Mouse (Mus musculus) kidney, adult 8-10 months (tissue): ENCODE data around the gene Tmem169.
"Not testable (repeated sequence)": the region's sequence is repeated elsewhere in the genome, so short reads cannot be mapped to it uniquely, and the experiment has no call there.

Source experiments
- DNase-seq, 2 experiments: peaks; one replicate each; pipeline ENCODE4 v3.0.0; 2022

Gene Tmem169

DNA sequence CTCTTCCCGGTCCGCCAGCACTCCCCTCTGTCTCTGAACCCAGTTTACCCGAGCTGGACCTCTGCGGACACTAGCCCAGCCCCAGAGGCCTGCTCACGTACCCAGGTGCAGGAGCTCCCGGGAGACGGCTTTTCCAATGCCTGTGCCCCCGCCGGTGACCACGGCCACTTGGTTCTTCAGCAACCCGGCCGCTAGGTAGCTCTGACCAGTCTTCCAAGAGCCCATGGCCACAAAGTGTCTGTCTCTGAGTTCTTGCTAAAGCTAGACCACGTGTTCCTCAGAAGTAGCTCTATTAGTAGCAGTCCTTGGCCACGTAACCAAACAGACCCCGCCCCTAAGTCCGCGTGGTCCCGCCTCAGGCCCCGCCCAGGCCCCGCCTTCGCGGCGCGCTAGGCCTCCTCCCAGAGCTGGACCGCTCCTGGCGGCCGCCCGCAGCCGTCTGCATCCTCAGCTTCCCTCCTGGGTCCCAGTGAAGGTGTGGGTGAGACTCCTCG lies at the start of gene Tmem169, which contains the start of gene Pecr:
Tmem169 (plus strand) TSS at position 378 of the 494 bp plus-strand sequence.
Pecr (minus strand) TSS at position 323 of the 494 bp plus-strand sequence.
- peak; percentile 94 to 95 for DNase-seq

GRCm38 (mm10) chr1:72236363-72237006 lies 47.7 kb upstream of the Tmem169 start:
- DNase-seq = peak; percentile 64 to 70

- DNase-seq = peak; percentile 44 to 66
Measured at GRCm38 (mm10) chr1:72237007-72237775, 47.0 kb upstream of the Tmem169 start.

DNA sequence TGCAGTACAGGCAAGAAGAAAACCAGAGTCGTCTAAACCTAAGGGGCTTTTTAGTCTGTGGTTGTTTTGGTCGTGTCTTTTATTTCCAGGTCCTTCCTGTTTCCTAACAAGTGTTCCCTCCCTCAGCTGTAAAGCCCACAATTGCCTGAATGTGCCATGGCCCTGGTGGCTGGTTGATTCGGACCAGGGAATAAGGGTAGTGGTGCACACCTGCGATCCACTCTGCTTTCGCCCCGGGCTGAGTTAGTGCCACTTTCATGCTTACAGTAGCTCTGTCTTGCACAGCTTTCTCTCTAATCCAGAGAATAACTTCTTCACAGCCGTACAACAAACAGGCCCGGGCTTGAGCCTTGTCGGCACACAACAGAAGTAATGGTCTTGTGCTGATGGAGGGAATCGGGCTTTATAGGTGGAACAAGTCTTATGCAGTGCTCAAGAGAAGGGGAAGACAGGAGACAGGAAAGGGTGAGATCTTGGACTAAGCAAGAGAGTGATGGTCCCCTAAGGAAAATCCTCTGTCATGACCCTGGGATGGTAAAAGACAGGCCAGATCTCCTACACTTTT lies 46.1 kb upstream of the Tmem169 start:
- DNase-seq = no peak

GRCm38 (mm10) chr1:72239113-72239512 lies 45.1 kb upstream of the Tmem169 start:
- not testable (repeated sequence) for DNase-seq

GRCm38 (mm10) chr1:72242581-72243143 lies 41.5 kb upstream of the Tmem169 start:
- no peak for DNase-seq

- DNase-seq = peak; percentile 94 to 95
Measured at GRCm38 (mm10) chr1:72243656-72244316, 40.4 kb upstream of the Tmem169 start.

GRCm38 (mm10) chr1:72244317-72245036 lies 39.7 kb upstream of the Tmem169 start:
- DNase-seq = no peak

DNA sequence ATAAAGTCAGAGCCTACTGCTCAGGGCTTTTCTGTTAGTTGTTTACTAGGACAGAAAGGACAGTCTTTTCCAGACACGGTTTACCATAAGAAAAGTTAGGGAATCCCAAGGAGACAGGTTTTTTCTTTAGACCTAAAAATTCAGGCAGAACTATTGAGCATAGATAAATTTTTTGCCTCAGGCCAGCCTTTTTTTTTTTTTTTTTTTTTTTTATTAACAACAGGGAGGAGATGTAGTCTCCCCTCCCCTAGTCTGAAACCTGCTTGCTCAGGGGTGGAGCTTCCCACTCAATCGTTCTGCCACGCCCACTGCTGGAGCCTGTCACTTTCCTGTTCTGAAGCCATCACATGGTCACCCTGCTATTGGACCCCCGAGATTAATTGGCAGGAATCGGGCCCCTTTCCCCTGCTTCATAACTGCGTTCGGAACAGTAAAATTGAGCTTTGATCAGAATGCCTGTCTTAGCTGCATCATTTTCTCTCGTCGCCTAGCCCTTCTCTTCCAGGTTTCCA lies 35.9 kb upstream of the Tmem169 start:
- DNase-seq = not testable (repeated sequence)

DNA sequence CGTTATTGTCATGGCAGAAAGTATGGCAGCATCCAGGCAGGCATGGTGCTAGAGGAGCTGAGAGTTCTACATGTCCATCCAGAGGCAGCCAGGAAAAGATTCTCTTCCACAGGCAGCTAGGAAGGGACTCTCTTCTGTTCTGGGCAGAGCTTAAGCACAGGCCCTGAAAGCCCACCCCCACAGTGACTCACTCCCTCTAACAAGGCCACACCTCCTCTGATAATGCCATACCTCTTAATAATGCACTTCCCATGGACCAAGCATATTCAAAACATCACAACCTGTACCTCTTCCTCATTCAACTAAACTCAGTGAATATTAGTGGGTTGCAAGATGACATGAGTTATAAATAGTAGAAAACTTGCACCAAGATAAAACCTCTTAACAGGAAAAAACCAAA lies 32.4 kb upstream of the Tmem169 start:
- DNase-seq = no peak

DNA sequence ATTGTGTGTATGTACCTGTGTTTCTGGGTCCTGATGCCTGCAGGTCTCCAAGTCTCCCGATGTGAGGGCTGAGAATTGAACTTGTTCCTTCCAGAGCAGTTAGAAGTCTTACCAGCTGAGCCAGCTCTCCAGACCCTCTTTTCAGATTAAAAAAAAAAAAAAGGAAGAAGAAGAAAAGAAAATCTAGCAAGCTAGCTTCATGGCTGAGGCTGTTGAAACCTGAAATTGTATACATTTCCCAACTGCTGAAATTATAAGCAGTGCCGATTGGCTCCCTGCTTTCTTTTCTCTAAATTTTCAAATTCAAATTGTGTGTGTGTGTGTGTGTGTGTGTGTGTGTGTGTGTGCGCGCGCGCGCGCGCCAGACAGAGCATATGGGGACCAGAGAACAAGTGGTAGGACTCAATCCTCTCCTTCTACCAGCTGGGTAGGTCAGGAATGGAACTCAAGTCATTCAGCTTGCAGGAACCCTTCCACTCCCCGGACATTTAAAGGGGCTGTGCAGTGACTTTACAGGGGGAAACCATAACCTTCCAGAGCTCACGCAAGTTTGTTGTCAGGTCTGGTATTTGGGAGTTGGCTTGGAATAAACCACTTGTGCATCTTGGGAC lies 30.2 kb upstream of the Tmem169 start:
- no peak for DNase-seq

- peak; percentile 81 to 85 for DNase-seq
Measured at GRCm38 (mm10) chr1:72254545-72255061, 29.6 kb upstream of the Tmem169 start.

- peak; percentile 35 to 62 for DNase-seq
Measured at GRCm38 (mm10) chr1:72255062-72255853, 28.9 kb upstream of the Tmem169 start.

DNA sequence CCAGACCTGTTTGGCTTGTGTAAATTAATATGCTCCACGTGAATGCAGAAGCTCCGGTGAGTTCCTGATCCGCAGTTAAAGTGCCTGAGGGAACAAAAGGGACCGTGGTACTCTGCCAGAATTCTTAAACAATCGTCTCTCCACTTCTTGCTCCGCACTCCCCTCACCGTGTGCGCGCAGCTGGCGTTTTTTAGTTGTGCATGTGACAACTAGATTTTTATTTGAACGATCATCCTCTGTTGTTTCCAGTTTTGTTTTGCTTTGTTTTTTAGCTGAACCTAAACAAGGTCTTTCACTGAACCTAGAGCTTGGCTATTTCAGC lies 28.4 kb upstream of the Tmem169 start:
- no peak for DNase-seq

DNA sequence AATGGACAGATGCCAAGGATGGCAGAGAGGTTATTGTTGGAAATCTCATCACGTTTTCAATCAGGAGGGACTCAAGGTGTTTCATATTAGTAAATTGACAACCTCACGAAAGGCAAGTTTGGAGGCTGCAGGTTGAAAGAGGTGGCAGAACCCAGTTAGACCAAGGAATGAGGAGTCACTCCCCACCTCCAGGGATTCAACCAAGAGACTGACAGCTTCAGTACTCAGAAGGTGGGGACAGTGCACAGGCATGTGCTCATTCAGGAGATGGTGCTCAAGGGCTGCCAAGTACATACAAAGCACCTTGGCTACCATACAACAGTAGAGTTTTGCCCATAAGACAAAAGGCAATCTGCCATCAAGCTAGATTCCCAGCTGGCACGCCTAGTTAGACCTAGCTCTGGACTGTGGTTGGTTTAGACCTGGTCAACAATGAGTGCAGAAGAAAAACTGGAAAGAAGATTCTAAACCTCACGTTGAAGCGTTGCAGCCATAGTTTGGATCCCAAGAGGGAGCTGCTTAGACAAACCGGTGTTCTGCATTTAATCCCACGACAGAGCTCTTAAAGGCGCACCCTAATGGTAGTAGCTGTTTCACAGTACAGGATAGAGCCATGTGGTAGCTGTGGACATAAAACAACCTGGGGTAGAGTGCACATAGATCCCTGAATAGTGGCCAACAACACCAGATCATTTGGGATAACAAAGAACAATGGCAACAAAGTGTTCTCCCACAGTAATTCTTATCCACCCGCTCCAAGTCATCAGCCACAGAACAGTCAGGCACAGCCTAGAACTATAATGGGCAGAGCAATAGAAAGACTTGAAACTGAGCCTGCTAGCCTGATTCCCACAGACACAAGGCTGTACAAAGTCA lies 27.6 kb upstream of the Tmem169 start:
- no peak for DNase-seq

DNA sequence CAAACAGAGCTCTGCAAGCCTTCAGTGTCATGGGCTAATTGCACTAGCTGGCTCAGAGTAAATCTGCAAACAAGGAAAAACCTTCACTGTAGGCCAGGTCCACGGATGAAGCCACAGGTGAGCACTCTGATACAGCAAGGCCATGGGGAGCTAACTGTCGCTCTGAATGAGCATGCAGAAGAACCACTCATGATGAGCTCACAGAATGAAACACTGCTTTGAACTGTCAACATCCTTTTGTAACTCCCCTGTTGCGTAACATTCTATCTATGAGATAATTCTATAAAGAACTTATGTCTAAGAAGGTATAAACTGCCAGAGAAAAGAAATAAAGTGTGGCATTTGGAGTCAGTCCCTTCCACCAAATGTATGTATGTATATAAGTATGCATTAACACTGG lies 21.1 kb upstream of the Tmem169 start:
- DNase-seq = no peak

GRCm38 (mm10) chr1:72278085-72278484 lies 6.1 kb upstream of the Tmem169 start:
- no peak for DNase-seq

DNA sequence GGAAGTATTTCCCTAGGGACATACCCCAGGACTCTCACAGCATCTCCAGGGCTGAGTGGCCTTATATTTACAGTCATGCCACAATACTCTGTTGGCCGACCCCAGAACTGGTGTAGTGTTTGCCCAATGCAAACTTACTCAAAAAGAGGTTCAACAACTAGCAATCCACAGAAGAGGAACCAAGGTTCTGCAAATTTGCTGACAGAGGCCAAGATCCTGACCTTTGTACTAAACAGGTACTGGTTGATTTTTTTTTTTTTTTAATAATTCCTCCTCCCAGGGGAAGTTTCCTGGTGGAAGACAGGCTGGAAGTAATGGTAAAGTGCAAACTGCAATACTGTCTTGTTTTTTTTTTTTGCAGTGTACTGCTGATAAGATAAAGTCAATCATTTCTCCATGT lies 1.6 kb upstream of the Tmem169 start:
- no peak for DNase-seq

GRCm38 (mm10) chr1:72284539-72284938 lies 370 bp downstream of the Tmem169 start:
- no peak for DNase-seq
